24 mouse cellular contexts compared by ENCODE assay signal in genomic region chr10:68071041-68071440, GRCm38 (mm10).
DNase-seq lines count a peak whose midpoint lies in the region; ATAC-seq and TF ChIP-seq lines count a peak whose summit lies in the region.
"Had no signal": no experiment of that assay in that cellular context is flagged by ENCODE, and none has a peak within 500 bp of the region (broad histone marks: within the 10 kb centered on the region; RNA-seq: fewer than 3 reads in every experiment).

No protein-coding gene starts in this region.

- H3K9me3 ChIP-seq in liver, postnatal 0 days (ENCODE audit: low read length), result no peaks in the 10 kb centered on the region
- H3K9me3 ChIP-seq in liver, embryonic 11.5 days (ENCODE audit: control insufficient read depth, low read length), result no peaks in the 10 kb centered on the region
- H3K9me3 ChIP-seq: embryonic facial prominence, embryonic 12.5 days; embryonic facial prominence, embryonic 15.5 days; forebrain, embryonic 12.5 days; forebrain, embryonic 15.5 days; hindbrain, embryonic 12.5 days; hindbrain, embryonic 15.5 days had no signal

- H3K4me3 ChIP-seq in liver, postnatal 0 days (ENCODE audit: low read depth, low read length), result no peak overlapping the region
- H3K4me3 ChIP-seq in liver, embryonic 11.5 days (ENCODE audit: low read depth, low read length), result no peak overlapping the region
- H3K4me3 ChIP-seq: embryonic facial prominence, embryonic 12.5 days; embryonic facial prominence, embryonic 15.5 days; forebrain, embryonic 12.5 days; forebrain, embryonic 15.5 days; hindbrain, embryonic 12.5 days; hindbrain, embryonic 15.5 days had no signal

- H3K27ac ChIP-seq in liver, postnatal 0 days (ENCODE audit: low read depth), result no peak overlapping the region
- no peak overlapping the region for H3K27ac ChIP-seq in liver, embryonic 11.5 days (ENCODE audit: low read depth, low read length)
- H3K27ac ChIP-seq: embryonic facial prominence, embryonic 12.5 days; embryonic facial prominence, embryonic 15.5 days; forebrain, embryonic 12.5 days; forebrain, embryonic 15.5 days; hindbrain, embryonic 12.5 days; hindbrain, embryonic 15.5 days had no signal

- WGBS in liver, postnatal 0 days (ENCODE audit: insufficient replicate concordance), result 78% methylated on average over 7 of the region's 7 CpGs
- WGBS in liver, embryonic 11.5 days, result 77% methylated on average over 7 of the region's 7 CpGs

- H3K4me2 ChIP-seq in liver, postnatal 0 days (ENCODE audit: low read depth, low read length), result no peak overlapping the region
- no peak overlapping the region for H3K4me2 ChIP-seq in liver, embryonic 11.5 days
- H3K4me2 ChIP-seq: embryonic facial prominence, embryonic 12.5 days; embryonic facial prominence, embryonic 15.5 days; forebrain, embryonic 12.5 days; forebrain, embryonic 15.5 days; heart, embryonic 11.5 days; hindbrain, embryonic 12.5 days; hindbrain, embryonic 15.5 days had no signal

- H3K27me3 ChIP-seq in liver, postnatal 0 days (ENCODE audit: insufficient read depth, low read length), result no peaks in the 10 kb centered on the region
- no peaks in the 10 kb centered on the region for H3K27me3 ChIP-seq in liver, embryonic 11.5 days (replicated peaks; ENCODE audit: control insufficient read depth, insufficient read depth, low read length)
- H3K27me3 ChIP-seq: embryonic facial prominence, embryonic 12.5 days; embryonic facial prominence, embryonic 15.5 days; forebrain, embryonic 12.5 days; forebrain, embryonic 15.5 days; hindbrain, embryonic 12.5 days; hindbrain, embryonic 15.5 days; Patski had no signal

- TF ChIP-seq CTCF in liver, postnatal 0 days (IDR thresholded peaks at IDR 0.05; ENCODE audit: low read depth), result peak; percentile 21; the same call in 1 of the 2 replicates

- TF ChIP-seq EP300 in liver, postnatal 0 days (IDR thresholded peaks at IDR 0.05; ENCODE audit: low read depth), result no peak

- H3K9ac ChIP-seq in liver, postnatal 0 days (replicated peaks), result no peak overlapping the region
- H3K9ac ChIP-seq in liver, embryonic 11.5 days (ENCODE audit: low read depth, low read length), result no peak overlapping the region
- H3K9ac ChIP-seq: embryonic facial prominence, embryonic 12.5 days; embryonic facial prominence, embryonic 15.5 days; forebrain, embryonic 12.5 days; forebrain, embryonic 15.5 days; hindbrain, embryonic 12.5 days; hindbrain, embryonic 15.5 days had no signal

- peak; percentile 21 for DNase-seq in CD4-positive, CD25-positive, alpha-beta regulatory T cell, adult 2 months (ENCODE audit: low read depth, low spot score)
- no peak for DNase-seq in liver, postnatal 0 days
- no peak for DNase-seq in liver, embryonic 11.5 days (ENCODE audit: low spot score)
- DNase-seq in WW6 (ENCODE audit: low read depth, low spot score) (peak; percentile 26), MN1 (ENCODE audit: low spot score) (no peak)
- no peak for DNase-seq in frontal cortex, postnatal 36 days (ENCODE audit: low spot score in 2 of 2)
- DNase-seq: adrenal gland, postnatal 10 days; adrenal gland, postnatal 36 days; cerebellum, adult 11 months; cerebellum, adult 2 months; cerebellum, adult 9-11 months; cerebellum, postnatal 25 days; gastrocnemius, postnatal 10 days; gastrocnemius, postnatal 36 days had no signal

- no peaks in the 10 kb centered on the region for H3K4me1 ChIP-seq in liver, postnatal 0 days (ENCODE audit: insufficient read depth)
- no peaks in the 10 kb centered on the region for H3K4me1 ChIP-seq in liver, embryonic 11.5 days (replicated peaks; ENCODE audit: control insufficient read depth, insufficient read depth, low read length)
- H3K4me1 ChIP-seq: embryonic facial prominence, embryonic 12.5 days; embryonic facial prominence, embryonic 15.5 days; forebrain, embryonic 12.5 days; forebrain, embryonic 15.5 days; hindbrain, embryonic 12.5 days; hindbrain, embryonic 15.5 days had no signal

- no peak for ATAC-seq in CD4-positive, CD25-positive, alpha-beta regulatory T cell, adult 4 months
- no peak for ATAC-seq in liver, postnatal 0 days
- no peak for ATAC-seq in liver, embryonic 11.5 days (replicated peaks; ENCODE audit: low FRiP score)
- peak; percentile 41 for ATAC-seq in megakaryocyte progenitor cell, adult 5-6 weeks (replicated peaks; ENCODE audit: poor library complexity)
- ATAC-seq: forebrain, embryonic 15.5 days; Patski had no signal

- H3K36me3 ChIP-seq in liver, postnatal 0 days (replicated peaks; ENCODE audit: insufficient read depth, low read length), result no peaks in the 10 kb centered on the region
- H3K36me3 ChIP-seq in liver, embryonic 11.5 days (ENCODE audit: control insufficient read depth, insufficient read depth, low read length), result no peaks in the 10 kb centered on the region
- H3K36me3 ChIP-seq: embryonic facial prominence, embryonic 12.5 days; embryonic facial prominence, embryonic 15.5 days; forebrain, embryonic 12.5 days; forebrain, embryonic 15.5 days; hindbrain, embryonic 12.5 days; hindbrain, embryonic 15.5 days had no signal

Comparison
In these comparisons a context has a peak if more than half of its experiments do, and no peak if none do; other contexts are left out.
1. DNase-seq: peak in CD4-positive, CD25-positive, alpha-beta regulatory T cell, adult 2 months (single experiment) and WW6 (single experiment); none in liver, postnatal 0 days (single experiment), liver, embryonic 11.5 days (single experiment), MN1 (single experiment) and frontal cortex, postnatal 36 days (0 of 2).